Mouse (Mus musculus) megakaryocyte, embryonic 14.5 days (primary cell): Measurements from ENCODE around the gene Atg4c. TPM values are rescaled to one million over a fixed set of nuclear protein-coding genes. Genes with fewer than 3 reads are reported as not detected.

ENCODE experiments used
- H3K27me3 ChIP-seq: replicated peaks from 2 replicates; pipeline ENCODE3; 2012; ENCODE audit warnings: inconsistent platforms
- H3K36me3 ChIP-seq: replicated peaks from 2 replicates; pipeline ENCODE3; 2012; ENCODE audit warnings: low read length, inconsistent platforms, mixed read lengths
- H3K4me1 ChIP-seq: 2 replicates; pipeline ENCODE4 v1.6.1; 2012; ENCODE audit warnings: inconsistent platforms
- H3K4me3 ChIP-seq: replicated peaks from 2 replicates; pipeline ENCODE3; 2012; ENCODE audit warnings: moderate library complexity, mild to moderate bottlenecking, inconsistent platforms
- H3K9me3 ChIP-seq: 2 replicates; pipeline ENCODE4 v1.6.1; 2012; ENCODE audit warnings: inconsistent platforms
- FLI1 ChIP-seq: IDR thresholded peaks from 2 replicates; pipeline ENCODE4 v1.6.1; 2012; ENCODE audit warnings: low read length, inconsistent platforms, mixed read lengths
- GATA1 ChIP-seq: IDR thresholded peaks from 3 replicates; pipeline ENCODE4 v1.6.1; 2012; ENCODE audit warnings: mixed read lengths, low read length, inconsistent platforms, borderline replicate concordance
- polyA plus RNA-seq: library from polyadenylated mRNA; stranded (reverse); fragments of >175 nt; gene quantifications from 2 replicates; pipeline ENCODE4 v1.2.3, GENCODE M21; 2012; ENCODE audit warnings: low replicate concordance; ENCODE audit not compliant: insufficient read depth

The Atg4c gene
- polyA plus RNA-seq, 1 experiment: 0.06 TPM

GRCm38 (mm10) chr4:99182660-99183431 is 10.9 kb upstream of the Atg4c start:
- no peak for TF ChIP-seq FLI1
- Histone ChIP-seq H3K36me3 (no peaks in the 10 kb centered on the region), H3K4me1 (peaks cover 13% of the 10 kb centered on the region), H3K4me3 (no peak overlapping the region), H3K27me3 (peaks cover 3% of the 10 kb centered on the region), H3K9me3 (no peaks in the 10 kb centered on the region)

GRCm38 (mm10) chr4:99184678-99185077 is 9.1 kb upstream of the Atg4c start:
- Histone ChIP-seq H3K4me1 (peaks cover 13% of the 10 kb centered on the region), H3K27me3 (peaks cover 3% of the 10 kb centered on the region), H3K4me3 (no peak overlapping the region), H3K36me3 (no peaks in the 10 kb centered on the region), H3K9me3 (no peaks in the 10 kb centered on the region)
- no peak for TF ChIP-seq GATA1
- TF ChIP-seq FLI1: no peak

- H3K4me1 ChIP-seq: peaks cover 13% of the 10 kb centered on the region
- no peaks in the 10 kb centered on the region for H3K36me3 ChIP-seq
- no peak for TF ChIP-seq GATA1
- TF ChIP-seq FLI1: no peak
- H3K27me3 ChIP-seq: no peaks in the 10 kb centered on the region
- H3K4me3 ChIP-seq: peak overlapping the region; percentile 48
- H3K9me3 ChIP-seq: peaks cover 4% of the 10 kb centered on the region
Measured at GRCm38 (mm10) chr4:99185305-99185704, 8.4 kb upstream of the Atg4c start.

- TF ChIP-seq FLI1 (no peak), GATA1 (no peak)
- Histone ChIP-seq H3K36me3 (peaks cover 3% of the 10 kb centered on the region), H3K9me3 (peaks cover 8% of the 10 kb centered on the region), H3K27me3 (no peaks in the 10 kb centered on the region), H3K4me1 (peaks cover 13% of the 10 kb centered on the region), H3K4me3 (peak overlapping the region; percentile 54)
Measured at GRCm38 (mm10) chr4:99186412-99187125, 7.2 kb upstream of the Atg4c start.

- H3K36me3 ChIP-seq: peaks cover 3% of the 10 kb centered on the region
- no peaks in the 10 kb centered on the region for H3K27me3 ChIP-seq
- TF ChIP-seq GATA1 (no peak), FLI1 (no peak)
- peaks cover 8% of the 10 kb centered on the region for H3K9me3 ChIP-seq
- H3K4me1 ChIP-seq: peaks cover 8% of the 10 kb centered on the region; the same call in 1 of the 2 replicates
- H3K4me3 ChIP-seq: no peak overlapping the region
Measured at GRCm38 (mm10) chr4:99192640-99193039, 1.1 kb upstream of the Atg4c start.

GRCm38 (mm10) chr4:99193214-99193613 is 520 bp upstream of the Atg4c start:
- TF ChIP-seq GATA1 (no peak), FLI1 (no peak)
- peaks cover 3% of the 10 kb centered on the region for H3K36me3 ChIP-seq

GRCm38 (mm10) chr4:99194826-99195225 is 1.1 kb downstream of the Atg4c start:
- H3K4me1 ChIP-seq: peaks cover 12% of the 10 kb centered on the region
- H3K4me3 ChIP-seq: peak overlapping the region; percentile 95
- TF ChIP-seq FLI1 (no peak), GATA1 (no peak)
- H3K36me3 ChIP-seq: peaks cover 3% of the 10 kb centered on the region
- peaks cover 8% of the 10 kb centered on the region for H3K9me3 ChIP-seq
- no peaks in the 10 kb centered on the region for H3K27me3 ChIP-seq

More at GRCm38 (mm10) chr4:99193214-99193613, 520 bp upstream of the Atg4c start:
- Histone ChIP-seq H3K27me3 (no peaks in the 10 kb centered on the region), H3K4me3 (peak overlapping the region; percentile 95), H3K9me3 (peaks cover 8% of the 10 kb centered on the region), H3K4me1 (peaks cover 8% of the 10 kb centered on the region; the same call in 1 of the 2 replicates)

- peaks cover 24% of the 10 kb centered on the region for H3K4me1 ChIP-seq
- H3K36me3 ChIP-seq: no peaks in the 10 kb centered on the region
- H3K27me3 ChIP-seq: no peaks in the 10 kb centered on the region
- no peak overlapping the region for H3K4me3 ChIP-seq
- TF ChIP-seq GATA1 (no peak), FLI1 (no peak)
- no peaks in the 10 kb centered on the region for H3K9me3 ChIP-seq
Measured at GRCm38 (mm10) chr4:99198721-99199120, 5.0 kb downstream of the Atg4c start.

- Histone ChIP-seq H3K36me3 (no peaks in the 10 kb centered on the region), H3K27me3 (no peaks in the 10 kb centered on the region), H3K9me3 (no peaks in the 10 kb centered on the region), H3K4me1 (peaks cover 24% of the 10 kb centered on the region), H3K4me3 (peak overlapping the region; percentile 71)
- TF ChIP-seq GATA1 (no peak), FLI1 (no peak)
Measured at GRCm38 (mm10) chr4:99199757-99200251, 6.1 kb downstream of the Atg4c start.
